Mouse (Mus musculus) limb, embryonic 12.5 days (tissue): ENCODE measurements at regions not wholly inside any gene's neighbourhood (a gene's known extent, or its start where the extent isn't known, plus 50 kb on each side); places are given as distances from the start of the nearest gene placed in this dataset.
A peak's percentile ranks its signal among the peaks of the same experiment; 100 is the strongest.

Source experiments
- ATAC-seq: fragments of 200-750 bp; cut with Nextera tagmentation; 2 replicates; pipeline ENCODE4 v1.8.0; 2017; ENCODE audit warnings: low read depth, moderate TSS enrichment; ENCODE audit not compliant: insufficient number of reproducible peaks, insufficient read depth, low FRiP score, low TSS enrichment
- H3K27ac ChIP-seq: fragments of 300-500 bp; sonication (generic); 2 replicates; pipeline ENCODE4 v1.5.1; 2016; ENCODE audit warnings: mild to moderate bottlenecking, moderate library complexity
- H3K27me3 ChIP-seq: fragments of 300-500 bp; sonication (generic); 2 replicates; pipeline ENCODE4 v1.6.1; 2016; ENCODE audit warnings: mild to moderate bottlenecking, moderate library complexity
- H3K36me3 ChIP-seq: fragments of 300-500 bp; sonication (generic); 2 replicates; pipeline ENCODE4 v1.6.1; 2016; ENCODE audit warnings: mild to moderate bottlenecking, moderate library complexity
- H3K4me1 ChIP-seq: fragments of 300-500 bp; sonication (generic); replicated peaks from 2 replicates; pipeline ENCODE4 v1.6.1; 2016
- H3K4me2 ChIP-seq: fragments of 300-500 bp; sonication (generic); 2 replicates; pipeline ENCODE4 v1.6.1; 2016; ENCODE audit warnings: mild to moderate bottlenecking, moderate library complexity
- H3K4me3 ChIP-seq: fragments of 300-500 bp; sonication (generic); replicated peaks from 2 replicates; pipeline ENCODE4 v1.5.1; 2016; ENCODE audit warnings: mild to moderate bottlenecking
- H3K9ac ChIP-seq: fragments of 300-500 bp; sonication (generic); replicated peaks from 2 replicates; pipeline ENCODE4 v1.6.1; 2016; ENCODE audit warnings: mild to moderate bottlenecking, moderate library complexity
- H3K9me3 ChIP-seq: fragments of 300-500 bp; sonication (generic); 2 replicates; pipeline ENCODE4 v1.6.1; 2016; ENCODE audit warnings: mild to moderate bottlenecking, moderate library complexity
- WGBS: fragments of 180-500 bp; shearing (Covaris S2); methylation state at CpG from one replicate; pipeline ENCODE4 v1.1.7; 2016; 5-methylcytosine and 5-hydroxymethylcytosine counted together
- microRNA counts: library from miRNA; unstranded; fragments of <30 nt; microRNA quantifications from one replicate; lab custom pipeline; 2017
- microRNA-seq: library from miRNA; unstranded; fragments of <30 nt; microRNA quantifications from one replicate; pipeline ENCODE4, GENCODE M21; 2017

DNA sequence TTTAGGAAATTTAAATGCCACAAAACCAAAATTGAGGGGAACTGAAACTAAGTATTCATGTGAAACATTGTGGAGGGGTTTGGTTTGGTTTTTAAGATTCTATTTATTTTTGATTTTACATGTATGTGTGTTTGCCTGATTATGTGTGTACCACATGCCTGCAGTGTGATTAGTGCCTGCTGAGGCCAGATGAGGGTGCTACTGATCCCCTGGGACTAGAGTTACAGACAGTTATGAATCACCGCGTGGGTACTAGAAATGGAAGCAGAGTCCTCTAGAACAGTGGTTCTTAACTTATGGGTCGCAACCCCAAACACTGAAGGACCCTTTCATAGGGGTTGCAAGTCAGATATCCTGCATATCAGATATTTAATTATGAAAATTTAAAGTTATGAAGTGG is 54.0 kb upstream of the Nfe2l3 start:
- H3K36me3 ChIP-seq: no peaks in the 10 kb centered on the region
- H3K27me3 ChIP-seq: no peaks in the 10 kb centered on the region
- no peak overlapping the region for H3K9ac ChIP-seq
- no peaks in the 10 kb centered on the region for H3K9me3 ChIP-seq
- 0 out of 2 replicates have a peak, but pooled peaks cover 4% of the 10 kb centered on the region for H3K4me1 ChIP-seq
- ATAC-seq: no peak
- no peak overlapping the region for H3K27ac ChIP-seq
- no peak overlapping the region; the same call in 1 of the 2 replicates for H3K4me2 ChIP-seq
- WGBS: 76% methylated on average over 3 of the region's 3 CpGs
- H3K4me3 ChIP-seq: no peak overlapping the region

DNA sequence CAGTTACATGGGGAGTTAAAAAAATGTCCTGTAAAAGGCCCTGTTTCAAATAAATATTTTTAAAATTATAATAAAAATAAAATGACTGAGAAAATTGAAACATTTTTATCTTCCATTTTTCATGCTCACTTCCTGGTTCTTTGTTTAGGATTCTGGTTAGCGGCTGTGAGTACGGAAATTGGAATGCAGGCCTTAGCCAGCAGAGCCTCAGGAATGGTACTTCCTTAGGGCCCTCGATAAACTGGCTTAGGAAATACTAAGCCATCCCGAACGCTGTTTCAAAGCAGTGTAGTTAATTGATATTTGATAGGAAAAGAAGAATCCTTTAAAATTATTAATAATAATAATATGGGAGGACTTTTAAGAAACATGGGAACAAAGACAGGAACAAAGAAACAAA is 53.4 kb upstream of the Nfe2l3 start:
- peak overlapping the region; percentile 60 for H3K4me2 ChIP-seq
- peak overlapping the region; percentile 44 for H3K4me3 ChIP-seq
- no peaks in the 10 kb centered on the region for H3K27me3 ChIP-seq
- H3K9ac ChIP-seq: peak overlapping the region; percentile 74
- H3K9me3 ChIP-seq: no peaks in the 10 kb centered on the region
- no peak for ATAC-seq
- 20% methylated on average over 5 of the region's 5 CpGs for WGBS
- no peaks in the 10 kb centered on the region for H3K36me3 ChIP-seq
- 0 out of 2 replicates have a peak, but pooled peaks cover 4% of the 10 kb centered on the region for H3K4me1 ChIP-seq
- peak overlapping the region; percentile 93 for H3K27ac ChIP-seq

GRCm38 (mm10) chr6:51379560-51380274 is 52.8 kb upstream of the Nfe2l3 start:
- peak; percentile 60; the same call in 1 of the 2 replicates for ATAC-seq
- WGBS: 6% methylated on average over 36 of the region's 36 CpGs
- Histone ChIP-seq H3K4me1 (0 out of 2 replicates have a peak, but pooled peaks cover 4% of the 10 kb centered on the region), H3K4me3 (peak overlapping the region; percentile 44), H3K27me3 (no peaks in the 10 kb centered on the region), H3K9ac (peak overlapping the region; percentile 74), H3K4me2 (peak overlapping the region; percentile 60), H3K36me3 (no peaks in the 10 kb centered on the region), H3K27ac (peak overlapping the region; percentile 93), H3K9me3 (no peaks in the 10 kb centered on the region)

- H3K36me3 ChIP-seq: no peaks in the 10 kb centered on the region
- H3K4me3 ChIP-seq: no peak overlapping the region
- no peak overlapping the region for H3K9ac ChIP-seq
- H3K4me1 ChIP-seq: 0 out of 2 replicates have a peak, but pooled peaks cover 4% of the 10 kb centered on the region
- no peaks in the 10 kb centered on the region for H3K27me3 ChIP-seq
- H3K27ac ChIP-seq: no peak overlapping the region
- 86% methylated on average over 4 of the region's 4 CpGs for WGBS
- no peaks in the 10 kb centered on the region for H3K9me3 ChIP-seq
- no peak overlapping the region for H3K4me2 ChIP-seq
- no peak for ATAC-seq
These were observed 52.2 kb upstream of the Nfe2l3 start for GRCm38 (mm10) chr6:51380275-51380575.

DNA sequence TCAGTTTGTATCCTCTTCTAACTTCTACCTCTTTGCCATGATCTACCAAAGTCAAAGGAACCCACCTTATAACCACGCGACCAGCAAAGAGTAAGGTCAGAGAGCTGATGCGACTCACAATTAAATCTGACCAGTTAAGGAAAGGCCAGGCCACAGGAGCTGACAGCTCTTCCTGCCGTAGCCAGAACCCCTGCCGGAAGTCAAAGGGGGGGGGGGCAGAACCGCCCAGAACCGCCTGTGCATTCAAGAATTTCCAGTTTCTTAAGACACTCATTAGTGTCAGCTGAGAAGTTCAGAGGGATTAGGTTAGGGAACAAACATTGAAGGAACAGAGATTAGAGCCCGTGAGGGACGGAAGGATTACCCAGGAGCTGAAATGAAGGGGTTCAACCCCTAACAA is 51.0 kb upstream of the Nfe2l3 start:
- Histone ChIP-seq H3K27me3 (no peaks in the 10 kb centered on the region), H3K9me3 (no peaks in the 10 kb centered on the region), H3K4me1 (0 out of 2 replicates have a peak, but pooled peaks cover 4% of the 10 kb centered on the region), H3K9ac (no peak overlapping the region), H3K4me3 (no peak overlapping the region), H3K27ac (no peak overlapping the region), H3K36me3 (no peaks in the 10 kb centered on the region), H3K4me2 (no peak overlapping the region)
- no peak for ATAC-seq
- WGBS: 43% methylated on average over 9 of the region's 9 CpGs

MicroRNA genes in the stretch of these regions (microRNA counts, 519-probe panel; counts per million panel counts)
- 7,762 counts per million, percentile 87 among the panel's probes with 10 or more counts for microRNA mmu-miR-148a (lab: Ali Mortazavi, UCI)

Small RNAs in the stretch of these regions (microRNA-seq; reads per million reads assigned to microRNA genes)
- 937 reads per million, percentile 75 among the genes with 10 or more reads in this experiment for gene Mir148a
